Mouse (Mus musculus): ENCODE data around the gene Gga3.

DNA sequence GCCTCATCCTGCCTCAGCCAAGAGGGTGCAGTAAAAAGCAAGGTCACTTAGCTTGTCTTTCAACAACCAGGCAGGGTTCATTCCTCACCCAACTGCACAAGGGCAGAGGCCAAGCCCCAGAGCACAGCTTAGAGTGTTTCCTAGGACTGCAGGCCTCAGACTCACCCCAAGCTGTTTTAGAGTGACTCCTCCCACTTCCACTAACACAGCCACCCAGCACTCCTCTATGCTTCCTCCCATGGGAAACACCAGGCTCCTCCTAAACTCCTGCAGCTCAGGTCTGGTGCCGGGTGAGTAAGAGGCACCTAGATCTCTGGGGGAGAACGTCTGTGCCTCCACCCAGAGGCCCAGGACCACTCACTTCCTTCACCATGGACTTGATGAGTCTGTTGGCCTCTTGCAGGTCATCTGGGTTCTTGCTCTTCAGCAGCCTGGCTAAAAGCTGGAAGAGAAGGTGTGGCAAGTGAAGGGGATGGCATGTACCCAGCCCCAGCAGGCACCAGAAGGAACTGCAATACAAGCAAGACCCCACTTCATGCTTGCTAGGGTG is 13.2 kb downstream of the Gga3 start:
- TF ChIP-seq CTCF (conservative IDR thresholded peaks at IDR 0.05; ENCODE audit: insufficient read depth, insufficient read length, low read depth, low read length): no peak
- no peak for TF ChIP-seq POLR2A (IDR thresholded peaks at IDR 0.05; ENCODE audit: low read depth, low read length)

Measured in kidney, adult 2 months (tissue).